Mouse (Mus musculus): ENCODE results near the gene Thoc6.

- TF ChIP-seq CTCF (IDR thresholded peaks at IDR 0.05; ENCODE audit: low read depth) (no peak), EP300 (IDR thresholded peaks at IDR 0.05; ENCODE audit: low read depth) (no peak)
These were observed 7.4 kb upstream of the Thoc6 start for GRCm38 (mm10) chr17:23681086-23681485.

All from heart, postnatal 0 days (tissue).